Mouse (Mus musculus): Measurements from ENCODE around the gene Osbp.
"Not testable (repeated sequence)": the region's sequence is repeated elsewhere in the genome, so short reads cannot be mapped to it uniquely, and the experiment has no call there.

Gene Osbp

DNA sequence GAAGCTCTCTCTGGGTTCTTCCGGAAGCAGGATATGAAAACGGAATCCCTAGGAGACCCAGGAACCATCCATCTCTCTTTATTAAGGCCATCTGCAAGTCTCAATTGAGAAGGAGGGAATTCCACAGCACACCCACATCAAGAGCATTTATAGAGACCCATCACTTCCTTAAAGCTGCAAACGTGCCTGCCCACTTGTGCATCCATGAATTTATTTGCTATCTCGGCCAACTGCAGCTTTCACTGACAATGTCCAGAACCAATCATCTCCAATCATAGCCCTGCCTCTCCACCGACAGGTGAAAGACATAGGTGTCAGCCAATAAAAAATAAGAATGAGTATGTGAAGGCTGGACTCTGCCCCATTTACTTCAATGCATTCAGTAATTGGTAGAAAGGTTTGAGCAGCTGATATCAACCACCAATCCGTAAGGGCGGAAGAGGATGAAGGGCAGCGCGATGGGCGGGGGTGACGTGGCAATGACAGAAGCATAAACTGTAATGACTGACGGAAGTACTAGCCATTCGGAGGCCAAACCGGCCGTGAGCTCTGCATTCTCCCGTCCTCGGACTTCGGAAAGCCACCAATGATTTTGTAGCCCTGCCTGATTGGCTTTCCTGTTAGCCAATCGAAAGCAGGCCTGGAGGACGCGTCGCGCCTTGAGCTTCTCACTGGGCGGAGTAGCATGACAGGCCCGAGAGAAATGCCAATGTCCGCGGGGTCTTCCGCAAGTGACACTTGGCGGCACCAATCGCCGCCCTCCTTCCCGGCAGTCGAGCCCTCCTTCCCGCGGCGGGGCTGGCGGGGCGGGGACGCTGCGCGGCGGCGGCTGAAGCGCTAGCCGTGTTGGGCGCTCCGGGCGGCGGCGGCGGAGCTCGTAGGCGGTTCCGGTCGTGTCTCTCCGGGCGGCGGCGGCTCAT, at the start of gene Osbp:
Gene Osbp, plus strand, starts transcription at position 919 of the 920 bp plus-strand sequence.
- DNase-seq (ENCODE audit: low spot score in 2 of 2) = peak; percentile 94

DNA sequence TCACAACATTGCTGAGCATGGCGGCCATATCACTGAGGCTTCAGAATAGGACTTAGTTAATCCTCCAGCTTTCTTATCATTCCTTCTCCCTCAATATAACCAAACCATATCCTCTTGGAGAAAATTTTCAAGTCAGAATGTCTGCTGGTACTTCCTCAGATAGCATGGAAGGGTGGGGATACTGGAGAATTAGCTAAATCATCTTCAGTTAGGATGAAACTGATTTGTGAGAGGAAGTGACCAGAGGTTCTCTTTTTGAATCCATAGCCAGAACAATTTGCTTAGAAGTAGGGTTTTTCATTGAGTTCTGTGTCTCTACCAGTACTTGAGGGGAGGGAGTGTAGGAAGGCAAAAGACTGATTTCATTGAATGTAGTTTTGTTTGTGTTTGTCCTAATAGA, 43.7 kb upstream of the Osbp start:
- no peak for DNase-seq (ENCODE audit: low spot score in 2 of 2)

DNA sequence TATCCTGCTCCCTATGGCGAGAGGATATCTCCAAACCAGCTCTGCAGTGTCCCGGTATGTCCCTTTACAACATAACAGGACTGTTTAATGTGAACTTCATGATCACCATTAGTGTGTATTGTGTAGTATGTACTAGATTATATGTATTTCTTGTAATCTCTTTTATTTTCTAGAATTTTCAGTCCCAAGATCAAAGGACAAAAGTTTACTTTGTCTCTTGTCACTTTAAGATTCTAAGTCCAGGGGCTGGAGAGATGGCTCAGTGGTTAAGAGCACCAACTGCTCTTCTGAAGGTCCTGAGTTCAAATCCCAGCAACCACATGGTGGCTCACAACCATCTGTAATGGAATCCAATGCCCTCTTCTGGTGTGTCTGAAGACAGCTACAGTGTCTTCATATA, 43.2 kb upstream of the Osbp start:
- DNase-seq (ENCODE audit: low spot score in 2 of 2) = not testable (repeated sequence)

DNA sequence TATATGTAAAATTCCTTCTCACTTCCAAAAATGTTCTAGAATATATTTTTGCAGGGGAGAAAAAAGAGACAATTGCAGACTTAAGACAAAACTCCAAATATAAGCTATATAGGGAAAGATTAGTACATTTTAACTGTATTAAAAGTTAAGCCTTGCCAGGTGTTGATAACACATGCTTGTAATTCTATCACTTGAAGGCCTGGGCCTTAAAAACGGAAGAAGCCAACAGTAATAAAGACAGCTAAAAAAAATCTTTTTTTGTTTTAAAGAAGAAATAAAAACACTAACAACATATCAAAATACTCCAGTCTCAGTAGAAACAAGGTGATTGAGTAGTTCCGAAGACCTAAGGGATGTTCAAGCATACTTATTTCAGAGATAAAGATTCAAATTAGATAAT, 39.4 kb upstream of the Osbp start:
- no peak for DNase-seq (ENCODE audit: low spot score in 2 of 2)

DNA sequence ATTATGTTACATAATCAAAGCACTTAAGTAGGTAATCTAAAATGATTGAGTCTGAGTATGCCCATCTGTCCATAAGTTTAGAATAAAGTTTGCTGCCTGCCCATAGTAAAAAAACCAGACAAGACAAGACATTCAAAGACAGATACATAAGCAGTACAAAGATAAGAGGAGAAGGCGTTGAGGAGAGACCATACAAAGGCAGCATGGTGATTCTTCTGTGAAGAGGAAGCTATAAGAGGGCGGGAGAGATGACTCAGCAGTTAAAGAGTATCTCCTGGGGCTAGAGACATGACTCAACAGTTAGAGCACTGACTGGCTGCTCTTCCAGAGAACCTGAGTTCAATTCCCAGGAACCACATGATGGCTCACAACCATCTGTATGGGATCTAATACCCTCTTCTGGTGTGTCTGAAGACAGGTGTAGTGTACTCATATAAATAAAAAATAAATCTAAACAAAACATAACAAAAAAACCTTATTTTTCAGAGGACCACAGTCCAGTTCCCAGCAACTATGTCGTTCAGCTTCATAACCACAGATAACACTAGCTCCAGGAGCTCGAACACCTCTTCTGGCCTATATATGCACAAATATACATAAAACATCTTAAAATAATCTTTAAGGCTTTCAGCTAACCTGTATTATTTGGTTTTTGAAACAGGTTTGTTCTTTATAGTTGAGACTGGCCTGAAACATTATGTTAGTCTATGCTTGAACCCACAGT, 37.6 kb upstream of the Osbp start:
- DNase-seq (ENCODE audit: low spot score in 2 of 2) = no peak

DNA sequence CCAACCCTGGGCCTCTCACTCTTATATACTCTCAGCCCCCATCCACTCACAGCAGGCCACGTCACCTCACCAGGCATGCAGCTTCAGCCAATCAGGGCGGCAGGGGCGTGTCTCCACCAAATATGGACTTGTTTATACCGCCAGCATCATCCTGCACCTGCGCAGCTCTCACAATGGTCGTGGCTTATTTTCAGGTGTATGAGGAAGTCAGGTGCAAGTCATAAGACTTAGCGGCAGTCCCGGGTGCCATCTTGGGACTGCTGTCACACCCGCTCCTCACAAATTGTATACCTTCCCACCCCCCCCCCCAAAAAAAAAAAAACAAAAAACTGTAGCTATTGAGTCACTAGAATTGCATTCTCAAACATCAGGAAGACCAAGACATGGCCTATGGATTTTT, 19.3 kb upstream of the Osbp start:
- not testable (repeated sequence) for DNase-seq (ENCODE audit: low spot score in 2 of 2)

DNA sequence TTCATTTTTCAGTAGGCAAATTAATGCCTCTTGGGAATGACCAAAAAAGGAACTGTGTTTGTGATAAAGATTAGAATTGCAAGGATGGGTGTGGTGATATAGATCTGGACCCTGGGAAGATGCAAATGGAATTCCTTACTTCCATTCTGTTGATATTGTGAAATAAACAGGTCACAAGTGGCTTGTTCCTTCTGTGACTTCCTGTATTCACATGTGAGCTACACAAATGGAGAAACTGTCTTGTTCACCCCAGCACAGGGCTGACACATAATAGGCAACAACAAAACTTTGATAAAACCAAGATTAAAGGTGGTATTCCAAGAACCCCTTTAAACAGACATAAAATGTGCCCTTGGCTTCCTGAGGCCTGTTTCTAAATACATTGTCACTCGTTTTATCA, 15.9 kb upstream of the Osbp start:
- DNase-seq (ENCODE audit: low spot score in 2 of 2) = no peak

DNA sequence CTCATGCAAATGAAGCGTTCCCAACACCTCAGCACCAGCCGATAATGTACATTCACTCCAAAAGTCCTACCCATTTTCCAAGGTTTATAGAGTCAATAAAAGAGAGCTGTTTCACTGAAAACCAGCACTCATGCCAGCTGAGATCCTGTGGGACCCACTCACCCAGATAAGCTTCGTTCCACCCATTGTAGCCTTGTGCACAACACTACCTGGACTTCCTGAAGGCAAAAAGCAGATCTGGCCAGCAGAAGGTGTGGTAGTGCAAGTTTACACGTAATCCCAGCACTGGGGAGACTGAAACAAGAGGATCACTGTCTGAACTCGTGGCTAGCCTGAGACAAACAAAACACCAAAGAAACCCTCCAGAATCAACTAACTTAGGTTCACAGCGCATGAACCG, 15.0 kb upstream of the Osbp start:
- no peak for DNase-seq (ENCODE audit: low spot score in 2 of 2)

DNA sequence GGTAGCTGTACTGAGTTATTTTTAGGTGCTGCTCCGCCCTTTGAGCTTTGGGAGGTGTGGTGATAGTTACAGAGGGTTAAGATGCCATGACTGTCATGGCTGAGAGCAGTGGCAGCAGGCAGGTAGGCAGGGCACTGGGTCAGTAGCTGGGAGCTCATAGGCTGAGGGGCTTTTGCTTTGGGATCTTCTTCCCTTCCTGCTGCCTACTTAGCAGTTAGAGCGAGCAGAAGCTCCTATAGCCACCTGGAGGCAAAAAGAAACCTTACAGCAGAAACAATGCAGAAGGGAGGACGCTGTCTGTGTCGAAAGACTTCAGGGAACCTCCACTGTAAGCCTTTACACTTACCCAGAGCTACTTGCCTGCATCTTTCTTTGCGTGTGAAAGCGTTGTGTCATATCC, 11.5 kb upstream of the Osbp start:
- no peak for DNase-seq (ENCODE audit: low spot score in 2 of 2)

DNA sequence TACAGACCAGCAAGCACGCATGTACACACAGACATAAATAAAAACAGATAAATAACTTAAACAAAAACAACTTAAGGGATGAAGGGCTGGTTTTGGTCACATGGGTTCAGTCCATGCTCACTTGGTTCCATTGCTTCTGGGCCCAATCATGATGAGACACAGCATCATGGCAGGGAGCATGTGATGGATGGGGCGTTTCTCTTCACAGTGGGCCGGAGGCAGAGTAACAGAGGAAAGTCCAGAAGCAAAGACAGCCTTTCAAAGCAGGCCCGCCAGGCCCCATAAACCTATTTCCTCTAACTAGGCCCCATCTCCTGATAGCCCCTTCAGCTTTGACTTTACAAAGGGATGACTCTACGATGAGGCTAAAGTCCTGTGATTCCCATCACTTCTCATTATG, 9.1 kb upstream of the Osbp start:
- no peak for DNase-seq (ENCODE audit: low spot score in 2 of 2)

DNA sequence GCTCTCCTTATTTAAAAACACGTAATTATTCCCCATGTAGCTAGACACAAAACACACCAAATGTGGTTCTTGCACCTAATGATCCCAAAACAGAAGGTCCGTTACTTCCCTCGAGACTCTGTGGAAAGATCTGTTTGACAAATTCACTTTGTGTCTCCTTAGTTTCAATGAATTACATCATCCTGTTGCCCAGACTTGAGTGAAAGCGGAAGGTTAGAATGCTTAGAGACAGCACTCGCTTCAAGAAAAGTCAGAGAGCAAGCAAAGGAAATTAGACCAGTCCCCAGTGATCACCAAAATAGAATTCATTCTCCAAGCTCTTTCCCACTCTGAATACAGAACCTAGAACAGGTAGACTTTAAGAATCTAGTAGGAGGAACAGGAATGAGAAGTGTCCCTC, 8.3 kb upstream of the Osbp start:
- DNase-seq (ENCODE audit: low spot score in 2 of 2) = no peak

DNA sequence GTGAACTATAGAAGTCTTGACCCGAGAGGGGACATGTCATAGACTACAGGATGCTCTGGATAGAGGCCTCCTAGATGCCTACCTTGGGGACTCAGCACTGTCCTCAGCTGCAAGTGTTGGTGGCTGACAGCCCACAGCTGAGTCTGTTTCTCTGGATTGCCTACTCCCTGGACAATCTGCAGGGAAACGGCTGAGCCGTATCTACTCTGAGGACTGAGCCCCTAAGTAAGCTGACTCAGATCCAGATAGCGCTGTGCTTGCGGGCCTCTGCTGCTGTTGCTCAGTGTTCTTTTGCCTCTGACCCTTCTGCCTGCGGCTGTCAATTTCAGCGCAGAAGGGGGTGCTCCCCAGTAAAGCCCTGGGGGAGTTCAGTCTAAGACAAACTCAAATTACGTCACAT, 7.9 kb upstream of the Osbp start:
- no peak for DNase-seq (ENCODE audit: low spot score in 2 of 2)

DNA sequence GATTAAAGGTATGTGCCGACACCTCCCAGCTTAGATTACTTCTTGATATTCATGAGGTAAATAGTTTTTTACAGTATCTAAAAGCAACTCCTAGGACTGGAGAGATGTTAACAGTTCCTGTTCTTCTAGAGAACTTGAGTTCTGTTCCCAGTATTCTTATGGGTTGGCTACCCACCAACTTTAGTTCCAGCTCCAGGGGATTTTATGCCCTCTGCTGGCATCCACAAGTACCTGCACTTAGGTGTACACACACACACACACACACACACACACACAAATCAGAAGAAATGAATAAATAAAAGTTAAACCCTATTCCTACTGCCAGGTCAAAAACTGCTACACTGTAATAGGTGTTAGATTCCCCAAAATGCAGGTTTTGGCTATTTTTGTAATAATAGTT, 1.5 kb upstream of the Osbp start:
- no peak for DNase-seq (ENCODE audit: low spot score in 2 of 2)

DNA sequence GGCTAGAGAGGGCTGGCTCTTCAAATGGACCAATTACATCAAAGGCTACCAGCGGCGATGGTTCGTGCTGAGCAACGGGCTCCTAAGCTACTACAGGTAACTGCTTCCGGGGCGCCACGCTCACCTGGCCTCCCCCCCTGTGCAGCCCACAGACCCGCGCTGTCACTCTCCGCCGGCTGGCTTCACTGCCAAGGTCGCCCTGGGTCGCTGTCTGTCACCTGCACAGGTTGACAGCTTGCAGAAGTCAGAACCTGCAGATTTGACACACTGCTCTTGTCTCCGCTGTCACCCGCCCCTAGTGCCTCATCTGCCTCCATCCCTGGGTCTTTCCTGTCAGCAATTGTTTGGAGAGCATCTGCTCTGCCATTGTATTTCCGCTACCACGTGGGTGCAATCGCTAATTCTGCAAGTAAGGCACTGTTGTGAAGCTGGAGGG, 478 bp downstream of the Osbp start:
- DNase-seq (ENCODE audit: low spot score in 2 of 2) = peak; percentile 23 to 28

DNA sequence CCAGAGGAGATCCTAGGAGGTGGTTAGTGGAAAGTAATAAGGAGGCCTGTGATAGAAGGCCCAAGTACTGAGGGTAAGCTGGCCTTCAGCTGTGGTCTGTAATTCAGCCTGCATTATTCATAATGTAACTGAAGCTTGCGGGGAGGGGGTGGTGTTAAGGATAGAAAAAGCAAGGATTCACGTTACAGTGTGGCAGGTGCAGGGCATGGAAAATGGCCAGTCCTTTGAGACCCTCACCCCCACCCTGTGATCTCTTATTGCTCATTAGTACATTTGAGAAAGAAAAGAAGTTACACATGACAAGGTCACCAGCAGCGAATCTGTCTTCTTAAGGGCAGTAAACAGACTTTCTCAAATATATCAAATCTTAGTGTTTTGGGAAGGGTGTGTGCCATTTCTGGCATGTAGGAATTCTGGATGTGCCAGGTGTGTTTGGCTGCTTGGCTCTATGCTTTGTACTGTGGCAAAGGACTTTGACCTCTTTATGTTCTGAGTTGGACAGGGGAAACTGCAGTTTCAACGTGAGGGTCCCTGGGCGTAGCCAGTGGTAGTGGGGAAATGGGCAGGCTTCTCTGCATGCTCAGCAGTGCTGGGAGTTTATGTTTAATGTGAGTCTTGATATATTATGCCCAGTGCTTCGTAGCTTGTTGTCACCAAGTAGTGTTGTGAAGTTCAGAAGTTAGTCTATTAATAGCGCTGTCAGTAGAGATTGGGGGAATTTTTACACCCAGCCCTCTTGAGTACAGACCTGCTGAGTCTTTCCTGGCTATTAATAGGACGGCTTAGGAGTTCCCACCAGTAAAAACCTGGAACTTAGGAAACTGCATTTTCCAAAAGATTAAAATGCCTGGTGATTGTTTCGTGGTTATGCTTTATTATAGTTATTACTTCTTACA, 3.7 kb downstream of the Osbp start:
- DNase-seq (ENCODE audit: low spot score in 2 of 2) = no peak

DNA sequence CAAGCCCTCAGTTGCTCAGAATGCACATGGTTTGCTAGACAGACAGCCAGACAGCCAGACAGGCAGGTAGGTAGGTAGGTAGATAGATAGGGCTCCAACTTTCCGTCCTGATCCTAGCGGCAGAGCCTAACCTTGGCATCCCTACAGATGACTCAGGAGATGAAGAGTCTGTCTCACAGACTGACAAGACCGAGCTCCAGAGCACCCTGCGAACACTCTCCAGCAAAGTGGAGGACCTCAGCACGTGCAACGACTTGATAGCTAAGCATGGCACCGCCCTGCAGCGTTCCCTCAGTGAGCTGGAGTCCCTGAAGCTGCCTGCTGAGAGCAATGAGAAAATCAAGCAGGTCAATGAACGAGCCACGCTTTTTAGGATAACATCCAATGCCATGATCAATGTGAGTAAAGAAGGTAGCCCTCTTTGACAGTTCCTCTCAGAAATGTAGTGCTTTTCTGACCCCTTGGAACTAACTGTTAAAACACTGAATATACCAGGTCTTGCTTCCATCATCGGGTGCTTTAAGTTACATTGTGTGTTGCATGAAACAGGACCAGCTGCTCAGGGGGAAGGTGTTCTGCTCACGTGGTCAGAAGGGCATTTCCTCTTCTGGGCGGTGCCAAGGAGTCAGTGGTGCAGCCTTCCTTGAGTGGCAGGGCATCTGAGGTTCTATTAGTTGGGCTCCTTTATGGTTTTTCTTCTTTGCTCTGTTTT, 7.9 kb downstream of the Osbp start:
- DNase-seq (ENCODE audit: low spot score in 2 of 2) = no peak

DNA sequence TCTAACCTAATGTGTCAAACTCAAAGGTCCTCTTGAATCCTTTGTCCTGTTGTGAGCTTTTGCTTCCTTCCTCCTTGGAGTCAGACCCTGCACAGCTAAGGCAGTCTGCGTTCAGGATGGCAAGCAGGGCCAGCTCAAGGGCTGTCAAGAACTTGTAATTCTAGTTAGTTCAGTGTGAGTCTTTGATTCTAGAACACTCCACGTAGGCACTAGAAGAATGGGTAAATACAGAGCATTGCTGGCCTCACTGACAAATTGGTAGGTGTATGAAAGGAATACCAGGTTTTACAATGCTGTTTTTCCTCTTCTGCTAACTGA, 8.4 kb downstream of the Osbp start:
- no peak for DNase-seq (ENCODE audit: low spot score in 2 of 2)

DNA sequence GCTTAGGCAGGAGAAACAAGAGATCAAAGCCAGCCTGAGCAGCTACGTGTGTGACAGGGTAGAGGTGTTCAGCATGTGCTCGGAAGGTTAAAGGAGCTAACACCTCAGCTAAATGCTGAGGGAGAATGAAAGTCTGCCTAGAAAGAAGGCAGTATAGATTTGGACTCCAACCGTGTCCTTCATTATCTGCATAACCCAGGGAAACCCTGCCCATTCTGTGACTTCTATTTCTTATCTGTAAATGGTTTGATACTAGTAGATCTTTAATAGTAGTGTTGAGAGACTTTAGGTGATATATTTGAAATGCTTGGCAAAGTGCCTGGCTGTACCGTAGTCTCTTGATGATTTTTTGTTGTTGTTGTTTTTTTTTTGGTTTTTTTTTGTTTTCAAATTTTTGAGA, 9.9 kb downstream of the Osbp start:
- DNase-seq (ENCODE audit: low spot score in 2 of 2) = no peak

DNA sequence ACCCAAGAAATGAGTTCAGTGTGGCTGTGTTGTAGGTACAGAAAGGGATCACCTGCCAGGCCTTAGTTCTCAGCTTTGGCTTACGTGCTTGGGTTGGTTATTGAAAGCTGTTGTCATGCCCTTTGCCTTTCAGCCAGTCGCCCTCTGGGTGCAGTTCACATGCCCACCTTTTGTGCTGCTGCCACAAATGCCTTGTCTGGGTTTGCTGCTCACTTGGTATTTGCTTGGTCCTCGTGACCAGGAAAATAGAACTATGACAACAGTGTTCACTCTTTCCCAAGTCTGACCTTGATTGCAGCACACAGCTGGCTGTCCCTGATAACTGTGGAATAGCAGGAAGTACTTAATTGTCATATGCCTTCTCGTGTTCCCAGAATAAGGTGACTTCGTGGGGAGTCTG, 11.6 kb downstream of the Osbp start:
- no peak for DNase-seq (ENCODE audit: low spot score in 2 of 2)

DNA sequence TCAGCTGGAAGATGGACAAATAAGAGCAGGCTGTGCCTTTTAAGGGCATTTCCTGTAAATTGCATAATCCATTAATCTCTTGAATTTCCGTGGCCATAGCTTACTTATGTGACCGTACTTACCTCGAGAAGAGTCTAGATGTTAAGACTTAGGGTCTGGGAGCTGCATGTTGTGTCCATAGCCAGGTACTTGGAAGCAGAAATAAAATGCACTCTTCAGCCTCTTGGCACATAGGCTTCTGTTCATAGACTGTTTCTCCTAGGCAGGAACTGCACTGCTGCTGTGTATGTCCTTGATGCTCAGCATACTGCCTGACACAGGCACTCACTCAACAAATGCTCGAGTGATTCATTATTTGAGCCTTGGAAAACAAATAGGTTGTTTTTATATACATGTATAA, 14.7 kb downstream of the Osbp start:
- no peak for DNase-seq (ENCODE audit: low spot score in 2 of 2)

DNA sequence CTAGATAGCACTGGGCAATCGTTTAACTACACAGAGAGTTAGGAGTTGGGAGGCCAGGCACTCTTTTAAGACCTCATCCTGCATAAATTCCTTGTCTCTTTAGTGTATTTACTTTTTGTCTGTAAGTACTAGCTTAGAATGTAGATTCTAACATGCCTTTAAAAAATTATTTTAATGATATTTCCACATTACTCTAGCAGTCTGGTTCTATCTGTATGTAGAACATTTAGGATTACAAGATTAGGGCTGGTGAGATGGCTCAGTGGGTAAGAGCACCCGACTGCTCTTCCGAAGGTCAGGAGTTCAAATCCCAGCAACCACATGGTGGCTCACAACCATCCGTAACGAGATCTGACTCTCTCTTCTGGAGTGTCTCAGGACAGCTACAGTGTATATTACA, 18.9 kb downstream of the Osbp start:
- DNase-seq (ENCODE audit: low spot score in 2 of 2) = not testable (repeated sequence)

DNA sequence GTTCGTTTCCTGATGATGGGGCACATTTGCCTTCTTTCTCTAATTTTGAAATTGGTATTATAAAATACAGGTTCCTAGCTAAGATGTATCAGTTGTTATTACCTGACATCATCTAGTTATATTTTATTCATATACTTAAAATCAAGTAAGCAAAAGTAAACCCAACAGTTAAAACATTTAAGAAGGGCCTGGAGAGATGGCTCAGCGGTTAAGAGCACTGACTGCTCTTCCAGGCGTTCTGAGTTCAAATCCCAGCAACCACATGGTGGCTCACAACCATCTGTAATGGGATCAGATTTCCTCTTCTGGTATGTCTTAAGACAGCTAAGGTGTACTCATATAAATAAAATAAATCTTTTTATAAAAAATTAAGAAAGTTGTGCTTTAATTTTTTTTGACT, 22.1 kb downstream of the Osbp start:
- no peak for DNase-seq (ENCODE audit: low spot score in 2 of 2)
